Mouse (Mus musculus) CH12.LX (cell line): ENCODE measurements around the gene Abhd12. TPM values are rescaled to one million over a fixed set of nuclear protein-coding genes. Genes with fewer than 3 reads are reported as not detected.

ENCODE experiments used
- DNase-seq: peaks from one replicate; pipeline ENCODE4 v3.0.0-alpha.2; 2013; ENCODE audit errors: extremely low read depth
- H3K27ac ChIP-seq: 2 replicates; pipeline ENCODE4 v1.5.1; 2012; ENCODE audit warnings: low read depth, mild to moderate bottlenecking, control low read depth, moderate library complexity; ENCODE audit not compliant: insufficient read depth
- H3K27me3 ChIP-seq: replicated peaks from 2 replicates; pipeline ENCODE3; 2012; ENCODE audit warnings: inconsistent platforms
- H3K36me3 ChIP-seq, 2 experiments: replicated peaks in 1 of 2; 2 replicates each; pipeline versions ENCODE3 to v1.6.1; 2012; ENCODE audit warnings: inconsistent platforms in 1 of 2, low read length in 1 of 2, mild to moderate bottlenecking in 1 of 2, mixed read lengths in 1 of 2, moderate library complexity in 1 of 2; ENCODE audit not compliant: control insufficient read depth in 1 of 2, insufficient read depth in 1 of 2
- H3K4me1 ChIP-seq, 2 experiments: 2 replicates each; pipeline ENCODE4 v1.6.1; 2012; ENCODE audit warnings: inconsistent platforms in 1 of 2, moderate library complexity in 1 of 2; ENCODE audit not compliant: insufficient read depth in 2 of 2, control insufficient read depth in 1 of 2
- H3K4me2 ChIP-seq: 2 replicates; pipeline ENCODE4 v1.6.1; 2012; ENCODE audit warnings: low read depth, mild to moderate bottlenecking, control low read depth; ENCODE audit not compliant: poor library complexity, insufficient read depth, severe bottlenecking
- H3K4me3 ChIP-seq, 3 experiments: fragments of 150-350 bp in 1 of 3; sonication (generic) in 1 of 3; replicated peaks in 1 of 3; 2 replicates each; pipeline versions ENCODE3 to v1.5.1; 2011 to 2012; ENCODE audit warnings: low read depth in 2 of 3, low read length in 2 of 3, mild to moderate bottlenecking in 2 of 3, moderate library complexity in 2 of 3, control low read depth in 1 of 3, improper control_type of control experiment in 1 of 3, inconsistent platforms in 1 of 3, mixed read lengths in 1 of 3; ENCODE audit not compliant: poor library complexity in 1 of 3
- H3K79me2 ChIP-seq: replicated peaks from 2 replicates; pipeline ENCODE4 v1.6.1; 2012; ENCODE audit warnings: mild to moderate bottlenecking, moderate library complexity; ENCODE audit not compliant: control insufficient read depth, poor library complexity, insufficient read depth, severe bottlenecking; ENCODE audit errors: extremely low read depth
- H3K9ac ChIP-seq: 2 replicates; pipeline ENCODE4 v1.6.1; 2012; ENCODE audit warnings: low read depth, mild to moderate bottlenecking, control low read depth, moderate library complexity; ENCODE audit not compliant: insufficient read depth
- H3K9me3 ChIP-seq: replicated peaks from 2 replicates; pipeline ENCODE3; 2012; ENCODE audit warnings: low read length, inconsistent platforms, mixed read lengths
- BHLHE40 ChIP-seq: IDR thresholded peaks from 2 replicates; pipeline ENCODE4 v1.6.1; 2011; ENCODE audit warnings: mild to moderate bottlenecking, low read depth, low read length, improper control_type of control experiment
- CHD2 ChIP-seq: IDR thresholded peaks from 2 replicates; pipeline ENCODE4 v1.6.1; 2011; ENCODE audit warnings: low read length, improper control_type of control experiment
- CTCF ChIP-seq, 2 experiments: IDR thresholded peaks in 1 of 2; conservative IDR thresholded peaks in 1 of 2; 2 replicates each; pipeline ENCODE4 v1.5.1; 2011 to 2012; ENCODE audit warnings: low read depth in 2 of 2, low read length in 2 of 2, improper control_type of control experiment in 1 of 2, inconsistent platforms in 1 of 2, mild to moderate bottlenecking in 1 of 2, moderate library complexity in 1 of 2
- E2F4 ChIP-seq: IDR thresholded peaks from 2 replicates; pipeline ENCODE4 v1.6.1; 2011; ENCODE audit warnings: low read depth, low read length, improper control_type of control experiment; ENCODE audit not compliant: insufficient replicate concordance
- ELF1 ChIP-seq: IDR thresholded peaks from 2 replicates; pipeline ENCODE4 v1.6.1; 2014; ENCODE audit warnings: low read depth, mild to moderate bottlenecking, inconsistent platforms, low read length, improper control_type of control experiment
- EP300 ChIP-seq: IDR thresholded peaks from 2 replicates; pipeline ENCODE4 v1.6.1; 2011; ENCODE audit warnings: low read length, improper control_type of control experiment
- ETS1 ChIP-seq: conservative IDR thresholded peaks from 2 replicates; pipeline ENCODE4 v1.6.1; 2012; ENCODE audit warnings: low read depth, mild to moderate bottlenecking, inconsistent platforms, low read length, improper control_type of control experiment, moderate library complexity
- GABPA ChIP-seq: IDR thresholded peaks from 2 replicates; pipeline ENCODE4 v1.6.1; 2012; ENCODE audit warnings: low read depth, low read length, improper control_type of control experiment, inconsistent platforms; ENCODE audit not compliant: insufficient replicate concordance
- HCFC1 ChIP-seq: IDR thresholded peaks from 2 replicates; pipeline ENCODE4 v1.6.1; 2012; ENCODE audit warnings: low read depth, mild to moderate bottlenecking, inconsistent platforms, low read length, improper control_type of control experiment
- IRF4 ChIP-seq: IDR thresholded peaks from 2 replicates; pipeline ENCODE4 v1.6.1; 2014; ENCODE audit warnings: low read depth, mild to moderate bottlenecking, inconsistent platforms, low read length, improper control_type of control experiment
- JUN ChIP-seq: IDR thresholded peaks from 2 replicates; pipeline ENCODE4 v1.6.1; 2011; ENCODE audit warnings: low read depth, mild to moderate bottlenecking, low read length, improper control_type of control experiment, moderate library complexity; ENCODE audit not compliant: insufficient read depth
- KAT2A ChIP-seq: IDR thresholded peaks from 2 replicates; pipeline ENCODE4 v1.6.1; 2012; ENCODE audit warnings: low read length, improper control_type of control experiment, inconsistent platforms; ENCODE audit not compliant: insufficient replicate concordance
- MAZ ChIP-seq: IDR thresholded peaks from 2 replicates; pipeline ENCODE4 v1.6.1; 2012; ENCODE audit warnings: low read depth, mild to moderate bottlenecking, inconsistent platforms, low read length, improper control_type of control experiment, moderate library complexity
- MEF2A ChIP-seq: IDR thresholded peaks from 2 replicates; pipeline ENCODE4 v1.6.1; 2014; ENCODE audit warnings: low read depth, mild to moderate bottlenecking, inconsistent platforms, low read length, improper control_type of control experiment, borderline replicate concordance
- MXI1 ChIP-seq: IDR thresholded peaks from 2 replicates; pipeline ENCODE4 v1.6.1; 2011; ENCODE audit warnings: mild to moderate bottlenecking, low read depth, low read length, improper control_type of control experiment
- MYC ChIP-seq: IDR thresholded peaks from 2 replicates; pipeline ENCODE4 v1.6.1; 2011; ENCODE audit warnings: low read depth, mild to moderate bottlenecking, improper control_type of control experiment, low read length
- NELFE ChIP-seq: IDR thresholded peaks from 2 replicates; pipeline ENCODE4 v1.6.1; 2011; ENCODE audit warnings: low read depth, low read length, improper control_type of control experiment
- NRF1 ChIP-seq: IDR thresholded peaks from 2 replicates; pipeline ENCODE4 v1.6.1; 2014; ENCODE audit warnings: low read depth, mild to moderate bottlenecking, inconsistent platforms, low read length, improper control_type of control experiment, moderate library complexity
- POLR2A ChIP-seq: IDR thresholded peaks from 2 replicates; pipeline ENCODE4 v1.6.1; 2011; ENCODE audit warnings: low read depth, mild to moderate bottlenecking, improper control_type of control experiment, low read length
- POLR2AphosphoS2 ChIP-seq: IDR thresholded peaks from 2 replicates; pipeline ENCODE4 v1.6.1; 2011; ENCODE audit warnings: low read depth, low read length, improper control_type of control experiment
- RAD21 ChIP-seq: IDR thresholded peaks from 2 replicates; pipeline ENCODE4 v1.6.1; 2011; ENCODE audit warnings: low read depth, mild to moderate bottlenecking, low read length, improper control_type of control experiment, moderate library complexity
- RCOR1 ChIP-seq: conservative IDR thresholded peaks from 2 replicates; pipeline ENCODE4 v1.6.1; 2012; ENCODE audit warnings: low read depth, mild to moderate bottlenecking, inconsistent platforms, low read length, improper control_type of control experiment
- SIN3A ChIP-seq: IDR thresholded peaks from 2 replicates; pipeline ENCODE4 v1.6.1; 2012; ENCODE audit warnings: low read length, improper control_type of control experiment, inconsistent platforms
- TBP ChIP-seq: conservative IDR thresholded peaks from 2 replicates; pipeline ENCODE4 v1.6.1; 2011; ENCODE audit warnings: low read depth, low read length, improper control_type of control experiment
- TCF12 ChIP-seq: IDR thresholded peaks from 2 replicates; pipeline ENCODE4 v1.6.1; 2014; ENCODE audit warnings: low read depth, mild to moderate bottlenecking, inconsistent platforms, low read length, improper control_type of control experiment
- UBTF ChIP-seq: IDR thresholded peaks from 2 replicates; pipeline ENCODE4 v1.6.1; 2012; ENCODE audit warnings: low read depth, mild to moderate bottlenecking, inconsistent platforms, low read length, improper control_type of control experiment, moderate library complexity
- ZMIZ1 ChIP-seq: IDR thresholded peaks from 2 replicates; pipeline ENCODE4 v1.6.1; 2012; ENCODE audit warnings: low read depth, mild to moderate bottlenecking, inconsistent platforms, low read length, improper control_type of control experiment
- ZNF384 ChIP-seq: IDR thresholded peaks from 2 replicates; pipeline ENCODE4 v1.6.1; 2012; ENCODE audit warnings: low read depth, low read length, improper control_type of control experiment, inconsistent platforms
- dilution Hi-C: fragments of 300-500 bp; cut with MboI; formaldehyde crosslinking; loops from 2 replicates; pipeline ENCODE4 v1.14.3; 2020; ENCODE audit warnings: low sequenced_read_pairs; ENCODE audit not compliant: extremely low pct_unique_long_range_greater_than_20kb, extremely low pct_ligation_motif_present
- in situ Hi-C: fragments of 300-500 bp; cut with MboI; formaldehyde crosslinking; loops from 3 replicates; pipeline ENCODE4 v1.14.3; 2019; ENCODE audit warnings: low sequenced_read_pairs, low pct_ligation_motif_present, low pct_unique_long_range_greater_than_20kb, mixed read lengths
- polyA plus RNA-seq: library from polyadenylated mRNA; unstranded; fragments of >175 nt; gene quantifications from 2 replicates; pipeline ENCODE4 v1.2.1, GENCODE M21; 2012; ENCODE audit warnings: low read depth; ENCODE audit not compliant: insufficient read length
- total RNA-seq, 2 experiments: library from RNA; depleted of rRNA; stranded (reverse); fragments of 300-350 nt in 1 of 2; fragments of >200 nt in 1 of 2; gene quantifications; 2 replicates each; pipeline ENCODE4 v1.2.3; 2012 to 2014

The Abhd12 gene
- total and polyA plus RNA-seq, 3 experiments: 43.6 to 51.5 (median 51.3) TPM

DNA sequence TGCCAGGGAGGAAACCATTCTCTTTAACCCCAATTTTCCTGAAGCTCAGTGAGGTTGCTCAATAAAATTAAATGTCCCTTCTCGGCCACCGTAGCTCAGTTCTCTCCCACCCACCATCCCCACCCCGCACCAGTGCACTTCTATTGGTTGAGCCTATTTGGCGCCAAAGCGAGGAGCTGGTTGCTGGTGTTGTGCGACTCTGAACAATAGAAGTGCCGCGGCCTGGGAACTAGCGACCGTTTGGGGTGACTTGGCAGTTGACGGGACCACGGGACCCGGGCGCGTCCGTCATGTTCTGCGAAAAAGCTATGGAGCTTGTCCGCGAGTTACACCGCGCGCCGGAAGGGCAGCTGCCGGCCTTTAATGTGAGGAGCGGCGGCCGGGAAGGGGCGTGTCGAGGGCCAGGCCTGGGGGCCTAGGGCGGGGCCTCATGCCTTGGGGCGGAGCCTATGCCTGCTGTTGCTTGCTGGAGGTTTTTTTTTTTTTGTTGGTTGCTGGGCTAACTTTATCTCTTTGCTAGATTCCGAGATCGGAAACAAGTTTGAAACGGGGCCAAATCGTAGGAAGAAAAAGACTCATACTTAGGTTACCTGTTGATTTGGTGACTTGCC, 5.0 kb upstream of the Abhd12 start:
- H3K36me3 ChIP-seq: peaks cover 0 to 6% of the 10 kb centered on the region in 2 experiments
- dilution Hi-C loops (no loop called here), in situ Hi-C loops (loop anchor here (5.0 kb wide), 1 partner anchor 47 kb away; no protein-coding TSS in a partner anchor)
- H3K27me3 ChIP-seq: no peaks in the 10 kb centered on the region
- no peaks in the 10 kb centered on the region for H3K9me3 ChIP-seq
- H3K4me2 ChIP-seq: peak overlapping the region; percentile 93
- H3K27ac ChIP-seq: peak overlapping the region; percentile 84
- peak; percentile 96 for DNase-seq
- peak overlapping the region; percentile 67 to 84 (median 71) for H3K4me3 ChIP-seq
- H3K79me2 ChIP-seq: peaks cover 20% of the 10 kb centered on the region
- TF ChIP-seq GABPA (no peak), TCF12 (peak; percentile 51; the same call in 1 of the 2 replicates), TBP (peak; percentile 71; the same call in 1 of the 2 replicates), BHLHE40 (no peak), RAD21 (no peak), CTCF (conservative IDR thresholded peaks at IDR 0.05 in 1 of 2, IDR thresholded peaks at IDR 0.05 in 1 of 2; ENCODE audit: low read depth in 2 of 2, low read length in 2 of 2) (no peak), E2F4 (peak; percentile 93; the same call in 1 of the 2 replicates), SIN3A (peak; percentile 59), UBTF (no peak), ELF1 (peak; percentile 46), ZNF384 (peak; percentile 97), KAT2A (peak; percentile 55; the same call in 1 of the 2 replicates), JUN (no peak), POLR2AphosphoS2 (no peak), IRF4 (no peak), MAZ (no peak), ZMIZ1 (no peak), EP300 (no peak), CHD2 (no peak), MYC (no peak), MXI1 (peak; percentile 73), HCFC1 (peak; percentile 72), POLR2A (peak; percentile 81), RCOR1 (no peak), MEF2A (no peak), NELFE (peak; percentile 72), NRF1 (0 out of 2 replicates have a peak, but pooled peaks have one; percentile 9), ETS1 (no peak; the same call in 1 of the 2 replicates)
- peaks cover 3 to 25% of the 10 kb centered on the region in 2 experiments; a peak in 3 of 4 replicates for H3K4me1 ChIP-seq
- H3K9ac ChIP-seq: peak overlapping the region; percentile 99
